Mouse (Mus musculus) B cell, adult 62 days (primary cell): Measurements from ENCODE around the gene Erc1. TPM values are rescaled to one million over a fixed set of nuclear protein-coding genes. Genes with fewer than 3 reads are reported as not detected.

Experiments used
- total RNA-seq: library from RNA; stranded (reverse); gene quantifications from 4 replicates; pipeline ENCODE4 v1.2.4, GENCODE M21; 2023

The Erc1 gene
- 12.2 to 13.8 TPM (median 13.0 TPM) in 4 replicates for total RNA-seq

DNA sequence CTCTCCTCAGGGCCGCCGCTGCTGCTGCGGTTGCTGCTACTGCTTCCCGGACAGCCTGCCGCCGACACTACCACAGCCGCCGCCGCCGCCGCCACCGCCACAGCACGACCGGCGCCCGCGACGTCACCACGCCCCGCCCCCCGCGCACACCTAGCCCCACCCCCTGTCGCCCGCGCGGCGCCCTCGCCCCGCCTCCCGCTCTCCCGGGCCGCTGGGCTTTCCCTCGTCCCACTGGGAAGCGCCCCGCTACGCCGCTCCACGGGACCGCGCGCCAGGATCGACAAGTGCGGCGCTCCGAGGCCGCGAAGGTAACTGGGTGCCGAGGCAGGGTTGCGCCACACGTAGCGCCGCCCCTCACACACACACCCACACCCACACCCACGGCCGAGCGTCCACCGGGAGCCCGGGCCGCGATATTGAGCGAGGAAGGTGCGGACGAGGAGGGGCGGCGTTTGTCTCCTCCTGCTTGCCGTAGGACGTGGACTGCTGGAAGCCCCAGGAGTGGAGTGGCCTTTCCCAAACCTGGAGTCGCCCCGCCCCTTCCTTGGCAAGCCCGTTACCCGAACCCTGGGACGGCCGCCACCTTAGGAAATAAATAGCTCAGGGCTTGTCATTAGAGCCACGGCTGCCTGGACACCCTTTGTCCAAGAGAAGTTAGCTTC, at the start of gene Erc1:
Gene Erc1, minus strand, starts transcription at position 134 of the 662 bp plus-strand sequence.

GRCm38 (mm10) chr6:119543803-119544517, 304.0 kb downstream of the Erc1 start, which contains the start of gene Wnt5b:
Gene Wnt5b (minus strand): TSS chr6:119544347.

Other genes with a start within 250 kb of the Erc1 start
- 15.8 to 20.0 TPM (median 17.3 TPM) in 4 replicates for gene Rad52, start 54.5 kb upstream of the Erc1 start, total RNA-seq
- 319 to 346 TPM (median 328 TPM) in 4 replicates for gene Wnk1, start 190.5 kb upstream of the Erc1 start, total RNA-seq
- gene Ninj2, start 245.2 kb upstream of the Erc1 start, total RNA-seq: not detected in 4 replicates